25 mouse cellular contexts compared by ENCODE assay signal in genomic region chr7:51818251-51818974, GRCm38 (mm10). TPM values are rescaled to one million over a fixed set of nuclear protein-coding genes. Genes with fewer than 3 reads are reported as not detected.
A peak's percentile ranks its signal among the peaks of the same experiment; 100 is the strongest.
DNase-seq lines count a peak whose midpoint lies in the region; ATAC-seq and TF ChIP-seq lines count a peak whose summit lies in the region.
"Had no signal": no experiment of that assay in that cellular context is flagged by ENCODE, and none has a peak within 500 bp of the region (broad histone marks: within the 10 kb centered on the region; RNA-seq: fewer than 3 reads in every experiment).

No protein-coding gene starts in this region.

- ATAC-seq in granulocyte monocyte progenitor cell, adult 5-6 weeks (replicated peaks; ENCODE audit: poor library complexity, severe bottlenecking), result no peak
- ATAC-seq: CD4-positive, CD25-positive, alpha-beta regulatory T cell, adult 4 months; forebrain, embryonic 14.5 days; forebrain, postnatal 0 days; intestine, postnatal 0 days had no signal

- peak; percentile 6 for DNase-seq in adrenal gland, postnatal 14 days
- DNase-seq in adrenal gland, adult 8-10 months, result no peak
- peak; percentile 77 for DNase-seq in 3T3-L1 (ENCODE audit: low read depth, low spot score)
- peak; percentile 69 for DNase-seq in NIH3T3 (ENCODE audit: low read depth)
- no peak for DNase-seq in gastrocnemius, postnatal 14 days
- DNase-seq in layer of hippocampus, postnatal 36 days, result no peak
- DNase-seq: B cell, adult 2 months; cerebellum, adult 18-20 months; cerebellum, adult 9-10 months; cerebellum, postnatal 14 days; forebrain, postnatal 0 days; gastrocnemius, adult 2 months; gastrocnemius, postnatal 25 days; heart, adult 2 months; heart, postnatal 14 days; heart, postnatal 4 days; kidney, adult 2 months had no signal

- TF ChIP-seq POLR2A in embryonic fibroblast, embryonic 13.5 days (IDR thresholded peaks at IDR 0.05; ENCODE audit: low read depth, low read length), result no peak

- no peak for TF ChIP-seq CTCF in embryonic fibroblast, embryonic 13.5 days (IDR thresholded peaks at IDR 0.05; ENCODE audit: borderline replicate concordance, insufficient read depth, low read length)

- peaks cover 9% of the 10 kb centered on the region for H3K4me1 ChIP-seq in embryonic fibroblast, embryonic 13.5 days (ENCODE audit: control insufficient read depth, insufficient read depth, low read length)
- H3K4me1 ChIP-seq: heart, embryonic 10.5 days; heart, embryonic 13.5 days had no signal

- H3K4me3 ChIP-seq in embryonic fibroblast, embryonic 13.5 days (ENCODE audit: insufficient read depth, low read length), result no peak overlapping the region
- H3K4me3 ChIP-seq: gastrocnemius, adult 2 months; heart, adult 2 months; heart, embryonic 10.5 days; heart, embryonic 13.5 days had no signal

- H3K27ac ChIP-seq in embryonic fibroblast, embryonic 13.5 days (ENCODE audit: insufficient read depth, low read length), result peak overlapping the region; percentile 87
- H3K27ac ChIP-seq: gastrocnemius, adult 2 months; heart, adult 2 months; heart, embryonic 10.5 days; heart, embryonic 13.5 days; hindbrain, embryonic 14.5 days had no signal

- intact Hi-C loops in gastrocnemius, postnatal 14 days (cut with DNase I; ENCODE audit: low total_unique reads), result no loop called here

RNA-seq across cellular contexts. Expression of gene Gas2, which starts 43.4 kb away (rescaled TPM):
- total RNA-seq in adrenal gland, postnatal 14 days (2021), result 31.3 and 36.4 TPM in 2 replicates
- 10 to 100 TPM; 45.7 to 85.5 (median 58.7) TPM for total RNA-seq in adrenal gland, adult 8-10 months (2022)
- 63.1 and 139 TPM in 2 replicates for polyA plus RNA-seq in embryonic fibroblast, embryonic 13.5 days (2011; ENCODE audit: insufficient read length, low read depth, missing spikeins)
- total RNA-seq in gastrocnemius, postnatal 14 days (2021), result 1 to 10 TPM; 8.7 to 9.8 TPM
- total RNA-seq in layer of hippocampus, postnatal 36 days (2021), result 10 to 100 TPM; 21.3 to 28.7 TPM
- 2.9 and 6.8 TPM in 2 replicates for total RNA-seq in granulocyte monocyte progenitor cell, adult 5-6 weeks (2014; fragmentation: Nextera tagmentation)
- total RNA-seq in granulocyte monocyte progenitor cell, adult 5-6 weeks (2017), result 7.6 and 8.4 TPM in 2 replicates

RNA-seq across cellular contexts. Expression of gene Fancf, which starts 43.7 kb away (rescaled TPM):
- total RNA-seq in adrenal gland, postnatal 14 days (2021), result 8.6 and 9.2 TPM in 2 replicates
- 10 to 100 TPM; 10.5 to 16.5 (median 13.5) TPM for total RNA-seq in adrenal gland, adult 8-10 months (2022)
- polyA plus RNA-seq in embryonic fibroblast, embryonic 13.5 days (2011; ENCODE audit: insufficient read length, low read depth, missing spikeins), result 11.5 and 15.9 TPM in 2 replicates
- 1 to 10 TPM; 2.3 to 2.8 TPM for total RNA-seq in gastrocnemius, postnatal 14 days (2021)
- 1 to 10 TPM; 3.9 to 5.1 TPM for total RNA-seq in layer of hippocampus, postnatal 36 days (2021)
- 7.8 and 12.7 TPM in 2 replicates for total RNA-seq in granulocyte monocyte progenitor cell, adult 5-6 weeks (2014; fragmentation: Nextera tagmentation)
- total RNA-seq in granulocyte monocyte progenitor cell, adult 5-6 weeks (2017), result 10.7 and 11.8 TPM in 2 replicates

Comparison
In these comparisons a context has a peak if more than half of its experiments do, and no peak if none do; other contexts are left out.
1. DNase-seq: peak in adrenal gland, postnatal 14 days (single experiment), 3T3-L1 (single experiment) and NIH3T3 (single experiment); none in adrenal gland, adult 8-10 months (single experiment), gastrocnemius, postnatal 14 days (single experiment) and layer of hippocampus, postnatal 36 days (0 of 2).